Mouse (Mus musculus) heart, adult 8-10 months (tissue): Measurements from ENCODE around the gene Gm11111. TPM values are rescaled to one million over a fixed set of nuclear protein-coding genes. Genes with fewer than 3 reads are reported as not detected.
"Not testable (repeated sequence)": the region's sequence is repeated elsewhere in the genome, so short reads cannot be mapped to it uniquely, and the experiment has no call there.

Source experiments
- DNase-seq: peaks from one replicate; pipeline ENCODE4 v3.0.0; 2022; ENCODE audit warnings: low spot score
- total RNA-seq, 4 experiments: library from RNA; stranded (reverse); gene quantifications; 2 replicates each; pipeline ENCODE4 v1.2.4; 2022

The Gm11111 gene
- total RNA-seq: not detected

DNA sequence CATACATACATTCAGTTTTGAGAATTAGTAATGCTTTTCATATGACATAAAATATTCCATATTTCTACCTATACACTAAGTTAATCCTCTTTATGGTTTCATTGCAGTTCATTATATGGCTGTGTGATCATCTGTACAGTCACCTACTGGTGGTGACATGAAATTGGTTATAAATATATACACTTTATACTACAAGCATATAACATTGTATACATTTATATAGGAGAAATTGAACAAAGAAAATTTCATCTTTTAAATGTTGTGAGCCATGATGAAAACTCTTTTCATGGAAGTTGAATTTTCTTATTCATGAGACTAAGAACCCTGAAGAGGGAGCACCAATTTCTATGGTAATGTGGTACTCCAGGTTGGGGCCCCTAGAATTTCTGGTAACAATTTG, at the start of gene Gm11111:
Gene Gm11111, plus strand, starts transcription at position 301 of the 400 bp plus-strand sequence.
- no peak for DNase-seq

DNA sequence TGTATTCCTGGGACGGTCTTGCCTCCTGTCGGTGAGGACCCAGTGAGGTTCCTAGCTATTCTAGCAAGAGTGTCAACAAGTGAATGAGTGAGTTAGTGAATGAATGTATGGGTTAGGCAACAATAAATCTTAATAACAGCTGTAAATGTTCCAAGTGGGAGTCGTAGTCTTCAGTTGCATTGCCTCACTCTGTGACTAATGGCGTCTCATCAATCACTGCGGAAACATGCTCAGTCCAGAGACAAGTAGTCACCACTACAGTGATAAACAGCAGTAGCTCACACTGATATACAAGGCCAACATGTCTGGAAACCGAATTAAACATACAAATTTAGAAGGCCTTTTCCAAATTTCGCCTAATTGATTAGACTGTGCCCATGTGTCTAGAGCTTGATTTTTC, 36.3 kb upstream of the Gm11111 start:
- no peak for DNase-seq

DNA sequence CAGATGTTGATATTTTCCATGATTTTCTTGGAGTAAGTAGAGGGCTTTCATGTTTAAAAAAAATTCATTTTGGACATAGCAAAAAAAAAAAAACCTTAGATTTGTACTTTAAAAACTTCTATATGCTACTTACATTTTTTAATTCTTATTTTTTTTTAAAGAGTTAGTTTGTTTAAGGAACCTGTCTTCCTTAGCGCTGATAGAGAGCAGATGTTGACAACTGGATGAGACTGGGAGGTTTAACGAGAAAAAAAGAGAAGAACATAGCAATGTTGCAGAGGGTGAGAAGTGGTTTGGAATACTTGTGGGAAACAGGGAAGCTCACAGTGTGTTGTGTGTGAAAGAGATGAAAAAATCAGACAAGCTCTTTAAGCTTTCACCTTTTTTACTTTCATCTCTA, 32.4 kb upstream of the Gm11111 start:
- DNase-seq: no peak

DNA sequence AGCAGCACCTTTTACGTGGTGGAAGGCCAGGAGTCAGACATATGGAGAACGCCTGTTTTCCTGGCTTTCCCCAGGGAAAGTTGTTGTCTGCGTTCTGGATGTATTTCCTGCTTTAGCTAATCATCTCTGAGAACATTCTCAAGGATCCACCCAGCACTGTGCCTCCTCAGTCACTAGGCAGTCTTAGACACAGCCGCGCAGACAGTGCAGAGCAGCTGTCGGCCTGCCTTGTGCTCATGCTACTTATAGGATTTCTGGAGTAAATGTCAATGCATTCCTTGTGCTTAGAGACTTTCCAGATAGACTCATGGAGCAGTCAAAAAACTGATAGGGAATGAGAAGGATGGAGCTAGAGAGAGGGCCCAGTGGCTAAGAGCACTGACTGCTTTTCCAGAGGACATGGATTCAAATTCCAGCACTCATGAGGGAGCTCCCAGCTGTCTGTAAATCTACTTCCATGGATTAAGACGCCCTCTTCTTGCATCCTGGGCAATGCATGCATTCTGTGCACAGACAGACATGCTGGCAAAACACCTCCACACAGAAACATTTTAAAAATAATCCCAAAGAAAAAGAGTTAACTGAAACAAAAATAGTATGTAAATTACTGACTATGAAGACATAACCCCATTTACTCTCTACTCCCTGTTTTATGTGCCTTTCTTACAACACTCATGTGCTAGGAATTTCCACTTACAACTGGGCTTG, 30.1 kb upstream of the Gm11111 start:
- DNase-seq: no peak

DNA sequence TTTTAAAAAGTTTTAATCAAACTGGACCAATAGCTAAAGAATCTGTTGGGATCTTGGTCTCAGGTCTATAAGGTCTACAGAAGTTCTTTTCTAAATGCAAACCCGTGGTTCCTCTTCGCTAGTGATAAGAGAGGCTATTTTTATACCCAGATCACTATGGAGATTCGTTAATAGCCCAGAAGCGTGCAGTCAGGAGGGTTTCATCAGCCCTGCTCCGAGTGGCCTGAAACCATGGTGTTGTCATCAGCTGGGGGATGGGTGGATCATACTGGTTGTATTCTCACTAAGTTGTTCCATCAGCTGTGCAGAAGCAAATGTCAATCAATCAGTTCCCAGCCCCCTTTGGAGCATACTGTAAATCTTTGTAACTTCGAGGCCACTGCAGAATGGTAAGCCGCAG, 29.4 kb upstream of the Gm11111 start:
- no peak for DNase-seq

DNA sequence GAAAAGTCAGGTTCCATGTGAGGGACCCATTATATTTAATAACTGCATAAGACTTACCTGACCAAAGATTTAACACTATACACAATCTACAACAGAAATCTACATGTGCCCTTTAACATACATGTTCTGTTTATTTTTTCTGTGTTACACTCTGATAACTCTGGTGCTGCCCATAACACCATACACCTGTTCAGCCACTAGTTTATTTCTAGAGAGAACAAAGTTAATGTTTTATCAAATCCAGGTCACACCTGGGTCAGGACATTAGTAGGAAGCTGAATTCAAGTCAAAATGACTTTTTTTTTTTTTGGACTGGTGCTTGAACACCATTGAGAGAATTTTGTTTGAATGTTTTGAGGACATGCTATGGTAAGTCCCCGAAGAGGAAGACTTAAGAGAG, 28.7 kb upstream of the Gm11111 start:
- DNase-seq: no peak

DNA sequence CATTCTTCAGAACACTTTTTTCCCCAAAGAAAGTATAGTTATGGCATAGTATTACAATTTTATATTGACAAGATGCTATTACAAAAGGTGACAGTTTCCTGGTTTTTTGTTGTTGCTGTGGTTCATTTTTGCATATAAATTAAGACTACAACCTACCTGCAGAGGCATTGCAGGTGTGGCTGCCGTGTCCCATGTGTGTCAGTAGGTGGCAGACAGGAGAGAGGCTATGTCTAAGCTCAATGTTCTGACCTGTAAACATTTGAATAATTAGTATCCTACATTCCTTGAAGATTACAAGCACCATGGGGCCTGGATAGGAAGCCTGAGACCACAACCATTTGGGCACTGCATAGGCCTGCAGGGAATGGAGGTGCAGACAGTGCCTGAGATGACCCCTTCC, 11.2 kb upstream of the Gm11111 start:
- no peak for DNase-seq

DNA sequence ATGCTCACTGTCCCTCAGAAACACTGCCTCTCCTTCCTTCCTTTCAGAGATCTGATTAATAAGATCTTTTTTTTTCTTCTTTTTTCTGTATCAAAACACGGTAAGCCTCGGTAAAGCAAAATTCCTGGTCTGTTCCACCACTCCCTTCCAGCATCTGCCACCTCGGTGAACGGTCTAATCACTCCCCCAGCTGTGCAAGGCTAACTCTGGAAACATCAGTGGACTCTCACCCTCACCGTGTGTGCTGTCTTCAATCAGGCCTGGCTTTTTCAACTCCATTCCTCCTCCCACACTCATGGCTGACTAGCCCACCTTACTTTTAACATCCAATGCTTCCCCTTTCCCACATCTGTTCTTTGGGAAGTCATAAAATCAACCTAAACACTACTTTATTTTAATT, 2.2 kb upstream of the Gm11111 start:
- DNase-seq: no peak

DNA sequence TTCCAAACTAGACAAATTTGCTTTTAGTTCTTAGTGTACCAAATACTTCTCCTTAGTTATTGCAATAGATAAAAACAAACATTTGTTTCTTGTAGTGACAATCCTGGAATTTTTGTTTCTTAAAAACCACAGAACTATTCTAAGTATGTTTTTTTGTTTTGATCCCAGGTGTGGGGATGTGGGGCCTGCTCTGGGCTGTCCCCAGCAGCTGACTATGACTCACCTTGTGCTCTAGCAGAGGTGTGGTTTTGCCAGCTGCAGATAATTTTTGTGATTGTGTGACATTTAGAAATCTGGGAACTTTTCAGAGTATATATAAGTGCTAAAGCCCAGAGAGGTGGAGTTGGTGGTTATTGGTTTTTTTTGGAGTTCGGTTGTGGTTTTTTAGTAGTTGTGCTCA, 1.6 kb upstream of the Gm11111 start:
- DNase-seq: no peak

DNA sequence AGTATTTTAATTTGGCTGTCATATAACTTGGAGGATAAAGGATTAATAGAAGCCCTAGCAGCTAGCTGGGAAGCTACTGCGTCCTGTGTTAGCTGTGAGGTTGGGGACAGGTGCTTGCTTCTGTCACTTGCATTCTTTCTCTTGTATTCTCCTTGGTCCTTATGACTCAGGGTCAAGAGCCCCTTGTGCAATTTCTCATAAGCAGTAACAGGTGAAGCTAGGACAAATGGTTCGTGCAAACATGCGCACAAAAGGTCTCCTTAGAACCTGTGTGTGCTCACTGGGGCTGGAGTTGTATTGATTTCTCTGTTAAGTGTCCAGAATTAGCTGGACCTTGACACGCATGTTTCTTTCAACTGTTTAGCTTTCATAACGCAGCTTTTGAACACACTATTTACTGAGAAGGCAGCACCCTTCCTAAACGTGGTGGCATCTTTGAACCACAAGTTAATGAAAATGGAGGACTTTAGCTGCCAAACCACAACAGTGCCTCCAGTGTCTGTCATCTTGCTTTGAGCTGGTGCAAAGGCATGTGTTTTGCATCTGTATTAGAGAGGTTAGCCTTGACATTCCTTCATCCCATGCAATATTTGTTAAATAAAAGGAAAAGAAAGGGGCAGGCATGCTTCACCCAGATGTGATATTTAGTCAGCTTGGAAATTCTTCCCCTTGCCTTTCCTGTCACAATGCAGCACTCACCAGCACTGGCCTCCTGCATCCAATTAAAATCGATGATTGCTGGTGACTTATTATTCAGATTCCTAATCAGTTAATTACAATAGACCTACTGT, 511 bp downstream of the Gm11111 start:
- DNase-seq: no peak

DNA sequence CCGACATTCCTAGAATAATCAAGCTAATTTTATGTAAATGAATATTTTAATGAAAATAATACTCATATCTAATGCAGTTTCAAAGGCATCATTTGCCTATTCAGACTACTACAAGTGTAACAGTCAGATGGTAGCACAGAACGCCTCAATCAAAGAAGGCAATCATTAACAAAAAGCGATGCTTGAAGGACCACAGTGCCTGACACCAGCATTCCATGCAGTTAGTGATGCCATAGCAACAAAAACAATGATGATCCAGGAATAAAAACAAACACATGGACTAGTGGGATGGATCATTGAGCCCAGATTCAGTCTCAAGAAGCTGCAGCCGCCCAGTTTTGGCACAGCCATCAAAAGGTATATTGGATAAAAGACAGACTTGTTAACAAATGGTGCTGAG, 8.8 kb downstream of the Gm11111 start:
- no peak for DNase-seq

DNA sequence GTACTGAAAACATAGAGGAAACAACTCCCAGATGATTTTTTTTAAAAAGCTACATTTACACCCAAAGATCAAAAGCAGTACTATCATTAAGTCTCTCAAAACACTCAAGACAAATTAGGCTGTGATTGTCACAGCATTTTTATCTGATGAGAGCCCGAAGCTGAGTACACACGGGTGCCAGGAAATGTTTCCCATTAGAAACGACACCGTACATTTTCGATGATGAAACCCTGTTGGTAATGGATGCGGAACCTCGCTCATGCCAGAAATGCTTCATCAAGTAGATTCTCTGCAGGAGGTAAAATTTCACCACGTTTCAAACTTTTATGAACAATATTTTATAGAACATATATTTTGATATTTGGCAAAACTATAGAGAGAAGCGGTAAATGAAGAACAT, 10.3 kb downstream of the Gm11111 start:
- DNase-seq: no peak

DNA sequence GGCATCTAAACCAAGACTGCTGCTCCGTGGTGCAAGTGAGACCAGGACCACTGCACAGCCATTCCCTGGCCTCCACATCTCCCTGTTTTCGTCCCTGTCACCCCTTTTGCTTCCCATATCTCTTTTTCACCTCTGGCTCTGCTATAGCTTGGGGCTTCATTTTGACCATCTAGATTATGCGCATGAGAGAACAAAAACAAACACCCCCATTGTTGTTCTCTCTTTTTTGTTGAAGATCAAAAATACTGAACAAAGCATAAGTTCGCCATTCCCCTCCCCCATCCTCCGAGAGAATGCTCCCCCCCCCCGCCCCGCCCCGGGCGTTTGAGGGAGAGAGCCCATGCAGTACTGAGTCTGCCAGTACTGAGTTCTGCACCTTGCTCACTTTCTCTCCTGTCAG, 11.3 kb downstream of the Gm11111 start:
- no peak for DNase-seq

DNA sequence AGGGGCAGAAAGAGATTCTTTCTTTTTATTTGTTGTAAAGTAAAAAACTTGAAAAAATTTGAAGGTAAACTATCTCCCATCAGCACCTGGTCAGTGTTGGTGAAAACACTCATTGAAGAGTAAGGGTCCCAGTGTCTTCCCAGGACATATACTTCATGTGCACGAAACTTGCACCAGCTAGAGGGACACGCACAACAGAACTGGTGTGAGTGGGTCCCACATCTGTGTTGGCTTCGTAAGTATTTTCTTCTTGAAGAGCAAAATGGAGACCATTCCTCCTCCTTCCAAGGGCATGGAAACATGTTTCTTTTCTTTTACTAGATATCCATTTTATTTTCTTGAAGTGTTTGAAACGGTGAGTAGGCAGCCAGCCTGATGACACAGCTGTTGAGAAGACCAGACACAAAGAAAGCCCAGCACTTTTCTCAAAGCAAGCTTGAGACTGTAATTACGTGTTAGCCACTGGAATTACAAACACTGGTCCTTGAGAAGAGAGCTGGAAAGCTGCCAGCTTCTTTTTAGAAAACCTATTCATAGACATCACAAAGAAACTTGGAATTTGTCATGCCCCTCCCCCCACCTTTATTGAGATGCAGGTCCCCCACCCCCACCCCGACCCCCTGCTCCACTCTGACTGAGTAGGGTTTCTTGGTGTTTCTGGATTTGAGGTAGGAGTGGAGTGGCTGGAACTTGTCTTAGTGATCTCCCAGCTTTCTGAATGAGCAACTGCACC, 14.1 kb downstream of the Gm11111 start:
- DNase-seq: no peak

DNA sequence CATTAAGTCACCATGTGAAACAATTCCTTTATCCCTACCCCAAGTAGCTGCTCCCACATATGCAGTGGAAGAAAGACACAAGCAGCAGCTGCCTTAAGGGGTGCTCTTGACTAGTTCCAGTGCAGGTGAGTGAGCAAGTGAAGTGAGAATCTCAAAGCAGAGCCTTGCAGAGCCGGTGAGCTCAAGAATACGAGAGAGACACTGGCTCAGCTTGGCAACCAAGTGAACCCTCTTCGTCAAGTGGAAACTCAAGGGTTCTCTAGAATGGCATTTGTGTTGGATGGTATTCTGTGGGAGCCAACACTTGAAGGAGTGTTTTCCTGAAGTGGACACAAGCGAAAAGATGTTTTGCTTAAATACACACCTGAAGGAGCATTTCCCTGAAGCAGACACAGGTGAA, 16.0 kb downstream of the Gm11111 start:
- no peak for DNase-seq

DNA sequence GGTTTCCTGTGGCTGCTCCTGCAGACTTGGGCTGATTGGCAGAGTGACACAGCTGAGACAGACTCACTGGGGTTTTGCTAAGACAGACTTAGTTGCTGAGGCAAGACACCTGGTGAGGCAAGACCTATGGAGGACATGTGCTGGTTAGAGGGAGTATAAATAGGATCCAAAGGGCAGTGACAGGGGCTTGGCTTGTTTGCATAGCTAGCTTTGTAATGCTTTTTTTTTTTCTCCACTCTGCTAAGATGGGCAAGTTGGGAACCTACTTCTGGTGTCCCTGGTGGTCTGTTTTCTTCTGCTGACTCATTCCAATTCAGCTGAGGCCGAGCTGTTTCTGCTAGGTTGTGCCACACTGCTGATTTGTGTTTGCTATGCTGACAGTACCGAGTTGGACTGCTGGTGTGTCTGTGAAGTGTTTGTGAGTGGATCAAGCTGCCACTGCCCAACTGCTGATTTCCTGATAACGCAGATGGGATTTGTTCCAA, 16.6 kb downstream of the Gm11111 start:
- DNase-seq: no peak

DNA sequence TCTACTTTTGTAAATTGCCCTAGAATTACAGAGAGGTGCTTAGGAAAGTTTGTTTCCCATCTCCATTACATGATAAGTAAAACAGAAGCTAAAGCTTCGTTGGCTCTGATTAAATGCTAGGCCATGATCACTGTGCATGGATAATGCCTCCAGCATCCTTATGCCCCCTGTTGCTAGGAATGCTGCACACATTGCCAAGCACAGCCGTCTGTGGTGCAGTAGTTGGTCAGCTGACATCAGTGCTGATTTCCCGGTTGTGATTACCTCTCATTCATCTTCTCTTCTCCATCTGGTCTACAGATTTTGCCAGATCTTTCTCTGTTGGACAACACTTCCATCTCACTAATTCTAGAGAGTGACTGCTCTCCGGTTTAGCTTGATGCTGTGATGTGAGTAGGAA, 19.9 kb downstream of the Gm11111 start:
- no peak for DNase-seq

DNA sequence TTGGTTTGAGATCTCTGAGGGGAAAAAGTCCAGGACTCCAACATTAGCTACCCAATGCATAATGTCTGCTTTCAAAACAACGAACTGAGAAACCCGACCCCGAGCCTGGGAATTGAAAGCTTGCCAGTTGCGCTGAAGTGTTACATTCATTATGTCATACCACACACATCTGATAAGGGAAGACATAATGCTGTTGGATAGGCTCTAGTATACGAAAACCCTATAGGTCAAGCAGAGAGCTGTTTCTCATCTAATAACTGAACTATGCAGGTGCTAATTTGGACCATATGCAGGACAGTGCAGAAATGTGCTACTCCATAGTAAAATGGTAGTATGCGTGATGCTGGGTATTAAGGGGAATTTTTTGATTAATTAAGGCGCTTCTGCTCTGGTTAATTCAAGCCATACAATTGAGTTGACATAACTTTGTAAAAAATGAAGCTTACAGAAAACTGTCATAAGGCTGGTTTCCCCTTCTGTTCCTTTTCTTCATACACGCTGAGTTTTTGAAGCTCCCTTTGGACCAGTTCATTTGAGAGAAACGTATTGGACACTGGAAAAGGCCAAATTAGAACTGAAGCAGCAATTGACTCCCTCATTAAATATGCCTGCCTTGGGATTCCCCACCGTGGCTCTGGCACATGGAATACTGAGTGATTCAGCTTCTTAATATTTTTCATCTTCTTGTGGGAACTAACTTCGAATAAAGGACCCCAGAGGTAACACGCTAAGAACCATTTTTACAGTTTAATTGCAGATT, 22.4 kb downstream of the Gm11111 start:
- DNase-seq: no peak

DNA sequence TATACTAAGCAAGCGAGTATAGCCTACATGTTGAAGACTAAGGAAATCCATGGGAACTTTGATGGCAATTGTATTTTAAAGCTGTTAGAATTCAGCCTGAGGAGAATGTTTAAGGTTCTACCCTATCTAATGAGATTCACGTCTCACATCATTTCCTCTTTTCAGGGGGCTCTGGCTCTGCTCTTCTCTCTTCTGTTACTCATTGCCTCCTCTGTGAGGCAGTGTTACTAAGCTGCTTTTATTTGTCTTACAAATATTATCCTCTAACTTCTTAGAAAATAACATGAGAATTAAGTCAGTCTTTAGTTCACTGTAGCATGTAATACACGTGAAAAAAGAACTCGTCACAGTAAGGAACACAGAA, 23.0 kb downstream of the Gm11111 start:
- no peak for DNase-seq

DNA sequence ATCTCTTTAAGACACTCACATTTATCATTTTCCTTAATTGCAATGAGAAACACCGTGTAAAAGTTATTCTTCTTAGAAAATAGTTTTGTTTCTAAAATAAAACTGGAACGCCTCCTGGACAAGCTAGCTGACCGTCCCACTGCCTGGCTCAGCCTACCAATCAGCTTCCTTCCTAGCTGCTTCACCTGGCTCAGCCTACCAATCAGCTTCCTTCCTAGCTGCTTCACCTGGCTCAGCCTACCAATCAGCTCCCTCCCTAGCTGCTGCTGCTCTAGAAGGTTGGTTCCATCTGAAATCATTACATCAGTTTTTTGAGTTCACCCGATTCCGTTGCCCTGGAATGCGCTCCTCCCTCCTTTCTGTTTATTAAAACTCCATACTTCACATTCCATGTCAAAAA, 24.0 kb downstream of the Gm11111 start:
- not testable (repeated sequence) for DNase-seq

DNA sequence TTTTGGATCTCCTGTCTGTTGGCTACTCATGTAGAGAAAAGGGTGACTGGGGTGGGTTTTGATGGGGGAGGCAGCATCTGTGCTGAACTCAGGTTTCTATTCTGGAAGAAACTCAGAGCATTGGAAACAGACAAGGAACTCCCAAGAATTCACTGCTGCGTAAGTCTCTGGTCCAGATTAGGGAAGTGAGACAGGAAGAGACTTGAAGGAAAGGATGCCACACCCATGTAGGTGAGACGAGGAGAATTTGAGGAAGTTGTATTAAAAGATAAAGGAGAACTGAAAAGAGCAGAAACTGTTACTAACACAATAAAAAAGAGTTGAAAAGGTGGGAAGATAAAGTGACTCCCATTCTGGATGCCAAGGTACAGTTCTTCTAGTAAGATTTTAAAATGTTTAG, 25.9 kb downstream of the Gm11111 start:
- DNase-seq: no peak

DNA sequence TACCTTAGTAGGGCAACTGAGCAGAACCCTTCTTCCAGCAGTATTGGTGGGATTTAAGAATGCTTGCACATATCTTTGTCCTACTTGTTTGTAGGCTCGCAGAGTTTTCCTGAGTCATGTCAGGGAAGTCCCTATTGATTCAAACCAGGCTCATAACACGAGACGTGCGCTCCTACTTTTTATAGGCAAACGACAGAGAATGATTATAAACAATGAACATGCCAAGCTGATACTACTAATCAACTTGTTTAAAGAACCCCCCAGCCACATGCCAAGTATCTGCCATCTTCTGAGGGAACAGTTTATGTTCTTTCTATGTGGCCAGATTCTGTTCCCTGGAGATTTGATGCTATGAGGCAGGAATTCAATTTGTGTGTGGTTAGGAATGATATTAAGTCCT, 28.3 kb downstream of the Gm11111 start:
- DNase-seq: no peak
